Mouse (Mus musculus) bone marrow macrophage, adult 2 months (primary cell): ENCODE data around the gene Ift122.

Experiments
- CTCF ChIP-seq: IDR thresholded peaks from 2 replicates; pipeline ENCODE4 v1.5.1; 2012; ENCODE audit warnings: low read depth, mild to moderate bottlenecking, low read length, moderate library complexity
- POLR2A ChIP-seq: IDR thresholded peaks from 2 replicates; pipeline ENCODE4 v1.6.1; 2012; ENCODE audit warnings: mild to moderate bottlenecking, low read depth, low read length, borderline replicate concordance

- no peak for TF ChIP-seq CTCF
- TF ChIP-seq POLR2A: no peak
Observed at GRCm38 (mm10) chr6:115943498-115944427, 90.5 kb downstream of the Ift122 start.
